Mouse (Mus musculus): ENCODE measurements at regions not wholly inside any gene's neighbourhood (a gene's known extent, or its start where the extent isn't known, plus 50 kb on each side); places are given as distances from the start of the nearest gene placed in this dataset.

DNA sequence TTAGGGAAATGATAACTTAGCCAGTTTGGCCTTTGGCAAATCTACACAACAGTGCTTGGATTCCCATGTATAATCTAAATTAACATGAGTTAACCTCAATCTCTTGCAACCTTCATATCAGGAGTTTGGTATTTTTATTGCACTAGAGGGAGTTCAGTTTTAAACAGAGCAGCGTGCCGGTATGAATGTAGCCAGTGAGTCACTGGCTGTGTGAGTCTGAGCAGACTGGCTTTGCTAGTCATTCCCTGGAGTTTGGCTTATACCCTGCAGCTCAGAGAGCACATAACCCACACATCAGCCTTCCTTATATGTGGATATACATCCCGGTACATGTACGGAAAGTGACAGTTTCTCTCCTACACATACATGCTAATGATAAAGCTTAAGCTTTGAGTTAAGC lies 360.6 kb upstream of the Runx1 start:
- Histone ChIP-seq H3K27ac (ENCODE audit: low read depth) (no peak overlapping the region), H3K9me3 (ENCODE audit: control insufficient read depth, low read length) (no peaks in the 10 kb centered on the region), H3K9ac (ENCODE audit: low read length) (no peak overlapping the region), H3K4me1 (replicated peaks; ENCODE audit: control insufficient read depth, insufficient read depth, low read length) (no peaks in the 10 kb centered on the region), H3K4me2 (ENCODE audit: low read length) (no peak overlapping the region), H3K4me3 (ENCODE audit: low read depth, low read length) (no peak overlapping the region), H3K27me3 (replicated peaks; ENCODE audit: control insufficient read depth, insufficient read depth, low read length) (no peaks in the 10 kb centered on the region), H3K36me3 (ENCODE audit: control insufficient read depth, insufficient read depth, low read length) (no peaks in the 10 kb centered on the region)
- no peak for DNase-seq (ENCODE audit: low spot score)
- WGBS, result 57% methylated on average over 4 of the region's 4 CpGs
- ATAC-seq (replicated peaks; ENCODE audit: low FRiP score, low TSS enrichment, low read depth), result no peak

DNA sequence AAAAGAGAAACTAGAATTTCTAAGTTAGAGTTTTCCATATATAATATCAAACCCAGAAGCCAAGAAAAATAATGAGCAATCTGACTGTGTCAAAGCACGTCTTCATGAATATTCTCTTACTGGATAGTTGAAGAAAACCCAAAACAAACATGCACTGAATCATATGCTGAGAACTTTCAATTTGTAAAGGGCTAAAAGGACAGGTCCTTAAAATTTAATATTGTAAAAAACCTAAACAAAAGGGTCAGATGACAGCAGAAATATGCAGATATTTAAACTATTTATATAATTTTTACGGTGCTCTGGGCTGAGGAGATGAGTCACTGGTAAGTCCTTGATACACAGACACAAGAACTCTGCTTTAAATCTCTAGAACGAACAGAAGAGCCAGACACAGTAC lies 356.7 kb upstream of the Runx1 start:
- H3K27ac ChIP-seq (ENCODE audit: low read depth), result no peak overlapping the region
- 22% methylated on average over 3 of the region's 3 CpGs for WGBS
- no peak for DNase-seq (ENCODE audit: low spot score)
- no peak overlapping the region for H3K4me3 ChIP-seq (ENCODE audit: low read depth, low read length)
- no peak overlapping the region for H3K9ac ChIP-seq (ENCODE audit: low read length)
- H3K4me2 ChIP-seq (ENCODE audit: low read length), result no peak overlapping the region
- no peaks in the 10 kb centered on the region for H3K27me3 ChIP-seq (replicated peaks; ENCODE audit: control insufficient read depth, insufficient read depth, low read length)
- H3K4me1 ChIP-seq (replicated peaks; ENCODE audit: control insufficient read depth, insufficient read depth, low read length), result no peaks in the 10 kb centered on the region
- H3K9me3 ChIP-seq (ENCODE audit: control insufficient read depth, low read length), result no peaks in the 10 kb centered on the region
- no peak for ATAC-seq (replicated peaks; ENCODE audit: low FRiP score, low TSS enrichment, low read depth)
- no peaks in the 10 kb centered on the region for H3K36me3 ChIP-seq (ENCODE audit: control insufficient read depth, insufficient read depth, low read length)

DNA sequence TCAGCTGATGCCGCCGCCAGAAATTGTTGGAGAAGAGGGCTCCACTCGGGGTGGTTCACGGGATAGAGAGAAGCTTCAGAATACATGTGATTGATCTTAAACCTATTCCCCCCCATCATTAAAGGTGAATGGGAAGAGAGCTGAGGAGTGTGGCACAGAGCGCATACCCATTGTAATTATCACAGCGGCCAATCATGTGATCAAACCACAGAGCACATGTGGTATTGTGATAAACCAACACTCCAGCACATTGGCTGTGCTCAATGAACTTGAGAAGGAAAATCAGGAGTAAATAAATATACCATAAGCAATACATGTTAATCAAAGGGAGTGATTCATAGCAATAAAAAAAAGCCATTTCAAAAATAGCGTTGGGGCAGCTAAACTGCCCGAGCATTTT lies 355.5 kb upstream of the Runx1 start:
- ATAC-seq (replicated peaks; ENCODE audit: low FRiP score, low TSS enrichment, low read depth), result no peak

DNA sequence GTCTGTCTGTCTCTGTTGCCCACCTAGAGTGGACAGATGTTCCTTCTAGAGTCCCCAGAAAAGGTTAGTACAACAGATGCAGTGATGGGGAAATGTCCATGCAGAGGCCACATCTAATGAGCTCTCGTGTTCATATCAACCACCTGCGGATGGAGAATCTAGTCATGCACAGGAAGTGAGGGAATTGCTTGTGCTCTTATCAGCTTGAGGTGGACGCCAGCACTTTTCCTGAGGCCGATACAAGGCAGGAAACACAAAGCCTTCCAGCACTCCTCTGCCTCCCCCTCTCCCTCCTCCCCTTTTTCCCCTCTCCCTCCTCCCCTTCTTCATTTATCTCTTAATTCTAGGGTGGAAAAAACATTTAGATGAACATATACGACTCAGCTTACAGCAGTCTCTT lies 354.3 kb upstream of the Runx1 start:
- DNase-seq (ENCODE audit: low spot score) (no peak), ATAC-seq (replicated peaks; ENCODE audit: low FRiP score, low TSS enrichment, low read depth) (no peak)
- H3K4me2 ChIP-seq (ENCODE audit: low read length), result no peak overlapping the region
- H3K9me3 ChIP-seq (ENCODE audit: control insufficient read depth, low read length), result no peaks in the 10 kb centered on the region; the same call in 1 of the 2 replicates
- no peaks in the 10 kb centered on the region for H3K4me1 ChIP-seq (replicated peaks; ENCODE audit: control insufficient read depth, insufficient read depth, low read length)
- 62% methylated on average over 5 of the region's 5 CpGs for WGBS
- H3K9ac ChIP-seq (ENCODE audit: low read length), result no peak overlapping the region
- H3K27ac ChIP-seq (ENCODE audit: low read depth), result no peak overlapping the region
- no peaks in the 10 kb centered on the region for H3K27me3 ChIP-seq (replicated peaks; ENCODE audit: control insufficient read depth, insufficient read depth, low read length)
- no peak overlapping the region for H3K4me3 ChIP-seq (ENCODE audit: low read depth, low read length)
- no peaks in the 10 kb centered on the region for H3K36me3 ChIP-seq (ENCODE audit: control insufficient read depth, insufficient read depth, low read length)

More for the DNA sequence above, 355.5 kb upstream of the Runx1 start:
- WGBS, result 96% methylated on average over 8 of the region's 8 CpGs
- Histone ChIP-seq H3K9ac (ENCODE audit: low read length) (no peak overlapping the region), H3K27ac (ENCODE audit: low read depth) (no peak overlapping the region), H3K9me3 (ENCODE audit: control insufficient read depth, low read length) (no peaks in the 10 kb centered on the region), H3K36me3 (ENCODE audit: control insufficient read depth, insufficient read depth, low read length) (no peaks in the 10 kb centered on the region), H3K4me2 (ENCODE audit: low read length) (no peak overlapping the region), H3K4me3 (ENCODE audit: low read depth, low read length) (no peak overlapping the region), H3K4me1 (replicated peaks; ENCODE audit: control insufficient read depth, insufficient read depth, low read length) (no peaks in the 10 kb centered on the region), H3K27me3 (replicated peaks; ENCODE audit: control insufficient read depth, insufficient read depth, low read length) (no peaks in the 10 kb centered on the region)
- no peak for DNase-seq (ENCODE audit: low spot score)

DNA sequence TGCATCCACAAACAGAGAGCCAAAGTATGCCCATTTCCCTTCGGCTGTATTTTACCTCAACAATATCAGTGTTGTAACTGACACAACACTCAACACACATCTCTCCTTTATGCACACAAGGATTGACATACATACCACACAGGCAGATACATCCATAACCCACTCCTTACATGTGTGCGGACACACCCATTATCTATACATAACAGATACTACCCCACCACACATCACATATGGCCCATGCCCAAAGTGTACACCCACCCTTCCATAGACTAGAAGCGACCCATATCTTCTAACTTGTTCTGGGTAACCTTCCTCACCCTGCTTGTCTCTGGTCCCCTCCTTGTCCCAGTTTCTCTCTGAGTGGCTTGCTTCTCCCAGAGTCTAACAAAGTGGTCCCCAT lies 340.7 kb upstream of the Runx1 start:
- ATAC-seq (replicated peaks; ENCODE audit: low FRiP score, low TSS enrichment, low read depth), result no peak
- no peak overlapping the region for H3K27ac ChIP-seq (ENCODE audit: low read depth)
- H3K4me2 ChIP-seq (ENCODE audit: low read length), result no peak overlapping the region
- DNase-seq (ENCODE audit: low spot score), result no peak
- H3K4me1 ChIP-seq (replicated peaks; ENCODE audit: control insufficient read depth, insufficient read depth, low read length), result no peaks in the 10 kb centered on the region
- whole genome bisulfite sequencing, result 91% methylated on average over 3 of the region's 3 CpGs
- H3K9me3 ChIP-seq (ENCODE audit: control insufficient read depth, low read length), result no peaks in the 10 kb centered on the region
- H3K9ac ChIP-seq (ENCODE audit: low read length), result no peak overlapping the region
- H3K27me3 ChIP-seq (replicated peaks; ENCODE audit: control insufficient read depth, insufficient read depth, low read length), result no peaks in the 10 kb centered on the region
- H3K36me3 ChIP-seq (ENCODE audit: control insufficient read depth, insufficient read depth, low read length), result no peaks in the 10 kb centered on the region
- H3K4me3 ChIP-seq (ENCODE audit: low read depth, low read length), result no peak overlapping the region

DNA sequence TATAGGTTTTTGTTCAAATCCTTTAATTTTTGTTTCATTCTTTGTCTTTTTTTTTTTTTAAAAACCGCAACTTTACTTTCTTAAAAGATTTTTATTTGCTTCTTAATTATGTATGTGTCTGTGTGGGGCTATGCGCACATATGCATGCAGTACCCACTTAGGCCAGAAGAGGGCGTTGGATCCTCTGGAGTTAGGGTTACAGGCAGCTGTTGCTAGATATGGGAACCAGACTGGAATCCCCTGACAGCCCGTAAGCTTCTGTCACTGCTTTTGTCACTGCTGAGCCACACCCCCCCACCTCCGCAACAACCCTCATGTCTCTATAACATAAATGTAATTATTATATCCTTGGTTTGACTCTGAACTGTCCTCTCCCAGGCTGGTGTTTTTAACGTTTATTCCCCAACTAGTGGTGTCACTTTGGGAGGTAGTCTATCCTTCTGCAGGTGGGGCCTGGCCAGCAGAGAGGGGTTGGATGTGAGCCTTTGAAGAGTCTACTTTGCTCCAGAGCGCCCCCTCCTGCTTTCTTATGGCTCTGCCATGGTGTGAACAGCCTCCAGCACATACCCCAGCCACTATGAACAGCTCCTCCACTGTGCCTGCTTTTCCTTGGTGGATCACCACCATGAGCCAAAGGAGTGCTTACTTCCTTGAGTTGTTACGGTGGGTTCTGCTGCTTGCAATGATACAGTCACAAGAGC lies 332.7 kb upstream of the Runx1 start:
- no peak overlapping the region for H3K4me2 ChIP-seq (ENCODE audit: low read length)
- H3K4me1 ChIP-seq (replicated peaks; ENCODE audit: control insufficient read depth, insufficient read depth, low read length), result no peaks in the 10 kb centered on the region
- DNase-seq (ENCODE audit: low spot score), result no peak
- no peak overlapping the region for H3K4me3 ChIP-seq (ENCODE audit: low read depth, low read length)
- 82% methylated on average over 8 of the region's 8 CpGs for WGBS
- no peaks in the 10 kb centered on the region for H3K9me3 ChIP-seq (ENCODE audit: control insufficient read depth, low read length)
- H3K27me3 ChIP-seq (replicated peaks; ENCODE audit: control insufficient read depth, insufficient read depth, low read length), result no peaks in the 10 kb centered on the region
- ATAC-seq (replicated peaks; ENCODE audit: low FRiP score, low TSS enrichment, low read depth), result no peak
- no peak overlapping the region for H3K27ac ChIP-seq (ENCODE audit: low read depth)
- no peaks in the 10 kb centered on the region for H3K36me3 ChIP-seq (ENCODE audit: control insufficient read depth, insufficient read depth, low read length)
- H3K9ac ChIP-seq (ENCODE audit: low read length), result no peak overlapping the region

DNA sequence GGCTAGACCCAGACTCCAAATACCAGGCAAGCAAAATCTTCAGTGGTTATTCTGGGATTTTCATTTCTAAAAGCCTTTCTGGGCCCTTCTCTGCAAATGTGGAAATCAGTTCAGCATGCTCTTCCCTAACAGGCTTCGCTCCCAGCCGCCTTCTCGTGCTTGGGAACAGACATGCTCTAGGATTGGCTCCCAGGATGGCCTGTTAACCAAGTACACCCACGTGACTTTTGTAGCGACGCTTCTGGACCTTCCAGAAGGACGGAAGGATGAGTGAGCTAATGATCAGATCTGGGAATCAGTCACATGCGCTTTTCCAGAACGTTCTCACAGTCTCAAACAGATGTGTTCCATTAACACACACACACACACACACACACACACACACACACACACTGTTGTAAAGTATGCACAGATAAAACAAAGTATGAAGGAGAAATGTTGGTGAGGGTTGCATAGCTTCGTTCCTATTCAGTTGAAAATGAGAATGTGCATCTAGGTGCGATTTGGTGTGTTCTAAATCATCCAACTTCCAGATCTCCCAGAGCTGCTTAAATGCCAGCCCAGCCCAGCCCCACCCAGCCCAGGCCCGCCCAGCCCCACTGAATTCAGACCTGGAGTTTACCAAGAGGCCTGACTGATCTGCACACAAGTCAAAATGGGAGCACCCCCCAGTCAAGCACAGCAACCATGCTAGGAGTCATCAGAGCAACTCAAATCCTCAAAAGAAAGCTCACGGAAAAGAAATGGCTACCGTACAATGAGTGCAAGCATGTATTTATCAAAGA lies 327.8 kb upstream of the Runx1 start:
- Histone ChIP-seq H3K36me3 (ENCODE audit: control insufficient read depth, insufficient read depth, low read length) (no peaks in the 10 kb centered on the region), H3K27me3 (replicated peaks; ENCODE audit: control insufficient read depth, insufficient read depth, low read length) (no peaks in the 10 kb centered on the region), H3K4me1 (replicated peaks; ENCODE audit: control insufficient read depth, insufficient read depth, low read length) (no peaks in the 10 kb centered on the region), H3K4me3 (ENCODE audit: low read depth, low read length) (no peak overlapping the region), H3K27ac (ENCODE audit: low read depth) (no peak overlapping the region), H3K9ac (ENCODE audit: low read length) (no peak overlapping the region), H3K4me2 (ENCODE audit: low read length) (no peak overlapping the region), H3K9me3 (ENCODE audit: control insufficient read depth, low read length) (no peaks in the 10 kb centered on the region)
- ATAC-seq (replicated peaks; ENCODE audit: low FRiP score, low TSS enrichment, low read depth) (no peak), DNase-seq (ENCODE audit: low spot score) (no peak)
- 81% methylated on average over 14 of the region's 14 CpGs for WGBS

DNA sequence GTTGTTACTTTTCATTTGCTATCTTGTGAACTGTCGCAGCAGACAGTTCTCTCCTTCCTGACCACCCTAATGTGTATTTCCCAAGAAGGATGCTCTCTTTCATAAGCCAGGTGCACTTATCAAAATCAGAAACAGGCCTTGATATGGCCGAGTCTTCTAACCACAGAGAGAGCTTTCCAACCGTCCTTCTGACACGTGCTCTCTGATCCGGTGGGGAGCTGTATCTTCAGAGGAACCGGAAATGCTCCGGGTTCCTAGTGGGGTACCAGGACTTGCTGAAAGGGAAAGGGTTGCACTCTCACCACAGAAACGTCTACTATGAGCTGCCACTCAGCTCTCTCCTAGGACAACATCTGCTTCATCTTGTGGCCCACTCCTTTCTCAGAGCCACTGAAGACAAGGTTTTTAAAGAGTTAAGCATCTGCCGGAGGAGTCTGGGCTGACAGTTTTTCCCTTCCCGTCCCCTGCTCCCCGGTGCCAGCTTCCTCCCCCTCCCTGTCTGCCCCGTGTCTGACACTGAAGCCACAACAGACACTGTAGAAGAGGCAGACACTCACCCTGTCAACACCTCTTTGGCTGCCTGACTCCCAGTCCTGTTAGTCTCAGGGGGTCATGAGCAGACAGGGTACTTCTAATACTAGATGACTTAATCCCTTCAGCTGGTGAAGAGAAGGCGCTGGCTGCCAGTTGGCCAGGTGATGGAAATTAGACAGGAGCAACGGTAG lies 327.0 kb upstream of the Runx1 start:
- Histone ChIP-seq H3K27ac (ENCODE audit: low read depth) (no peak overlapping the region), H3K9me3 (ENCODE audit: control insufficient read depth, low read length) (no peaks in the 10 kb centered on the region), H3K36me3 (ENCODE audit: control insufficient read depth, insufficient read depth, low read length) (no peaks in the 10 kb centered on the region), H3K9ac (ENCODE audit: low read length) (no peak overlapping the region), H3K4me2 (ENCODE audit: low read length) (no peak overlapping the region), H3K4me1 (replicated peaks; ENCODE audit: control insufficient read depth, insufficient read depth, low read length) (no peaks in the 10 kb centered on the region), H3K4me3 (ENCODE audit: low read depth, low read length) (no peak overlapping the region), H3K27me3 (replicated peaks; ENCODE audit: control insufficient read depth, insufficient read depth, low read length) (no peaks in the 10 kb centered on the region)
- DNase-seq (ENCODE audit: low spot score) (no peak), ATAC-seq (replicated peaks; ENCODE audit: low FRiP score, low TSS enrichment, low read depth) (no peak)
- 36% methylated on average over 14 of the region's 14 CpGs for WGBS

Measured in intestine, embryonic 14.5 days (tissue).